In genomic region chr1:67409531-67409930, GRCm38 (mm10) we compare ENCODE assay signal across 23 mouse cellular contexts.
"Had no signal": no experiment of that assay in that cellular context is flagged by ENCODE, and none has a peak within 500 bp of the region (broad histone marks: within the 10 kb centered on the region; RNA-seq: fewer than 3 reads in every experiment).

No protein-coding gene starts in this region.

- H3K4me1 ChIP-seq: embryonic facial prominence, embryonic 10.5 days; embryonic facial prominence, embryonic 12.5 days; embryonic facial prominence, embryonic 13.5 days; embryonic facial prominence, embryonic 15.5 days; forebrain, embryonic 10.5 days; forebrain, embryonic 12.5 days; forebrain, embryonic 13.5 days; forebrain, embryonic 15.5 days; heart, embryonic 10.5 days had no signal

- DNase-seq: cerebellum, adult 9-10 months; cerebellum, adult 9-11 months; cerebellum, postnatal 36 days; embryo, embryonic 11 days; forebrain, postnatal 0 days; gastrocnemius, adult 2 months; gastrocnemius, postnatal 10 days; gastrocnemius, postnatal 14 days; gastrocnemius, postnatal 25 days; gastrocnemius, postnatal 36 days; heart, adult 11 months; heart, adult 18-20 months; heart, adult 2 months had no signal

- H3K27ac ChIP-seq: embryonic facial prominence, embryonic 10.5 days; embryonic facial prominence, embryonic 12.5 days; embryonic facial prominence, embryonic 13.5 days; embryonic facial prominence, embryonic 15.5 days; forebrain, embryonic 10.5 days; forebrain, embryonic 12.5 days; forebrain, embryonic 13.5 days; forebrain, embryonic 15.5 days; gastrocnemius, adult 2 months; heart, adult 2 months; heart, embryonic 10.5 days had no signal

- H3K27me3 ChIP-seq: embryonic facial prominence, embryonic 12.5 days; embryonic facial prominence, embryonic 13.5 days; embryonic facial prominence, embryonic 15.5 days; forebrain, embryonic 12.5 days; forebrain, embryonic 13.5 days; forebrain, embryonic 15.5 days had no signal

- H3K4me3 ChIP-seq: embryonic facial prominence, embryonic 10.5 days; embryonic facial prominence, embryonic 12.5 days; embryonic facial prominence, embryonic 13.5 days; embryonic facial prominence, embryonic 15.5 days; erythroblast, embryonic 14.5 days; forebrain, embryonic 10.5 days; forebrain, embryonic 12.5 days; forebrain, embryonic 13.5 days; forebrain, embryonic 15.5 days; gastrocnemius, adult 2 months; heart, adult 2 months; heart, embryonic 10.5 days had no signal
